Mouse (Mus musculus) cortical plate, adult 2 months (tissue): ENCODE measurements around the gene Cept1. TPM values are rescaled to one million over a fixed set of nuclear protein-coding genes. Genes with fewer than 3 reads are reported as not detected.

ENCODE experiments used
- H3K27ac ChIP-seq: fragments of 200-500 bp; 2 replicates; pipeline ENCODE4 v1.5.1; 2012; ENCODE audit warnings: low read length, control low read depth, inconsistent platforms; ENCODE audit not compliant: insufficient read depth
- H3K4me1 ChIP-seq: fragments of 200-500 bp; 2 replicates; pipeline ENCODE4 v1.6.1; 2011; ENCODE audit warnings: low read length; ENCODE audit not compliant: control insufficient read depth, insufficient read depth
- H3K4me3 ChIP-seq: fragments of 200-500 bp; 2 replicates; pipeline ENCODE4 v1.5.1; 2011; ENCODE audit warnings: mild to moderate bottlenecking, low read length, control low read depth; ENCODE audit not compliant: insufficient read depth
- CTCF ChIP-seq: fragments of 200-500 bp; IDR thresholded peaks from 2 replicates; pipeline ENCODE4 v1.5.1; 2011; ENCODE audit warnings: mild to moderate bottlenecking, control low read depth, low read length; ENCODE audit not compliant: insufficient read depth; ENCODE audit errors: extremely low read depth
- POLR2A ChIP-seq: fragments of 200-500 bp; IDR thresholded peaks from 2 replicates; pipeline ENCODE4 v1.6.1; 2011; ENCODE audit warnings: mild to moderate bottlenecking, low read length, control low read depth; ENCODE audit not compliant: insufficient read depth; ENCODE audit errors: extremely low read depth
- polyA plus RNA-seq: library from polyadenylated mRNA; depleted of rRNA; stranded (reverse); fragments of >200 nt; gene quantifications from 2 replicates; pipeline ENCODE4 v1.2.3, GENCODE M21; 2012

The Cept1 gene
- polyA plus RNA-seq, 1 experiment = 39.3 TPM

DNA sequence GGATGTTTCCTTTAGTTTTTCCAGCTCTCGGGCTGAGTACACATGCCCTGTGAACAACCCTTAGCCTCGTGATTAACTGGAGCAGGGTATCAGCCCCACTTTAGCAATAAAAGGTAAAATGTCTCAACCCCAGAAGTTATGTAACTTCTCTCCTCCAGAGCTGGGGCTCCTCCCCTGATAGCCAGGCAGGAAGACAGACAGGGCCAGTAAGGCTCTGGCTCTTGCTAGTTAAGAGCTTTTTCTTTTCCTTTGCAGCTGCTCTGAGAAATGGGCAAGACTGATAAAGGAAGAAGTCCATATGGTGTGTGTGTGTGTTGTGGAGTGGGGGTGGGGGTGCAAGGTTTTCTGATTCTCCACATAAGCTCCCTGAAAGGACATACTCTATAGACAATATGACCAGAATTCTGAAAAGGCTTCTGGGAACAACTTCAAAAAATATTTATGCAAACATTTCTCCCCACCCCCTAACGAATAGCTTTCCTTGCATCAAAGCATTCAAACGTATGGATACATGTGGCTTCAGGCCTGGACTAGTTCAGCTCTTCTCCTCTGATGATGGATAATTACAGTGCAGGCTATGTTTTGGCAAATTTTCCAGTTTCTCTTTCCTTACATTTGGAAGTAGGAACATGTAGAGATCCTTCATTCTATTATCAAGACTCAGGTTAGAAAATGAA lies 51.4 kb downstream of the Cept1 start:
- H3K4me1 ChIP-seq = no peaks in the 10 kb centered on the region
- TF ChIP-seq POLR2A (no peak), CTCF (no peak)
- H3K27ac ChIP-seq = no peak overlapping the region
- H3K4me3 ChIP-seq = no peak overlapping the region

DNA sequence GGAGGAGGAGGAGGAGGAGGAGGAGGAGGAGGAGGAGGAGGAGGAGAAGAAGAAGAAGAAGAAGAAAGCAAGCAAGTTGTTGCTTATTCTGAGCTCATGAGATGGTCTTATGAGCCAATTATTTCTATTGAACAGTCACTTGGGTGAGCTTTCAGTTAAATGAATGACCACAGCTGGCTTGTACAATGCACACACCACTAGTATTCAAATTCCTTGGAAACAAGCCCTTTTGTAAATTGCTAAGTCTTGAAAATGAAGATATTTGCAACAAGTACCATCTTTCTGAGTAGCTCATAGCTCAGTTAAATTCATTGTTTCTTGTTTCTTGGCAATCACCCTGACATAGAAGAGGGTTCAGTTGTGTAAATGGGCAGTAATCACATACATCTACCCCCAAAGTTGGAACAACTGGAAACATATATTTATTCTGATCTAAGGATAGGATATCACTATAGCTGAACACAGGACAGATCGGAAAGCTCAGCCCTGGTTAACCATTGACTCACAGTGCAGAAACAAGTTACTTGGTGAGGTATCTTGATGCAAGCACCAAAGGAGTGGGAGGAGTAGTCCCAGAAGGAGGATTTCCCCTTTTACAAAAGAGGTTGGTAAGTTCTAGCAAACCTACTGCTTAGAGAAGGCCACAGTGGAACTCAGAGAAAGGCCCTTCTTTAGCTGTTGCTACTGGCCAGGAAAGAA lies 52.1 kb downstream of the Cept1 start:
- H3K27ac ChIP-seq = no peak overlapping the region
- TF ChIP-seq CTCF = no peak
- TF ChIP-seq POLR2A = no peak

DNA sequence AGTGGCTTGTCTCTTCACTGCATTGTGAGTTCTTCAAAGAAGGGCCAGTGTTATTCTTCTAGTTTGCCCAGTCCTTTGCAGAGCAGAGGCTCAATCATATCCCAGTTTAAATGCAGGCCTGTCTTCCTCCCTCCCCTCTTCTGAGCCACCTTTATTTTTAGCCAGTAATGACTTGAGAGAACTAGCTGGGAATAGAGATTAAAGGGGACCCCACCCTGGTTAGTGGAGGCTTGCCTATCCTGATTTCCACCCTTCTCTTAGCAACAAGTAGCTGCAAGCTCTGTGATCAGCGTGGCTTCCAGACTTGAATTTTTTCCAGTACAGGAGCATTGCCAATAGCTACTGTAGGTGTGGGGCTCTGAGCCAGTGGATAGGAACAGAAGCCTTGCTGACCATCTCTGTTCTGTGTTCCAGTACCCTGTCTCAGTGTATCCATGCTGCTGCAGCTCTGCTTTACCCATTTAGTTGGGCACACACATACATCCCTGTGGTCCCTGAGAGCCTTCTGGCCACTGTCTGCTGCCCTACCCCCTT lies 53.1 kb downstream of the Cept1 start:
- Histone ChIP-seq H3K4me1 (no peaks in the 10 kb centered on the region), H3K4me3 (no peak overlapping the region), H3K27ac (no peak overlapping the region)
- TF ChIP-seq POLR2A (no peak), CTCF (no peak)

More for the DNA sequence above, 52.1 kb downstream of the Cept1 start:
- H3K4me1 ChIP-seq = no peaks in the 10 kb centered on the region
- no peak overlapping the region for H3K4me3 ChIP-seq

DNA sequence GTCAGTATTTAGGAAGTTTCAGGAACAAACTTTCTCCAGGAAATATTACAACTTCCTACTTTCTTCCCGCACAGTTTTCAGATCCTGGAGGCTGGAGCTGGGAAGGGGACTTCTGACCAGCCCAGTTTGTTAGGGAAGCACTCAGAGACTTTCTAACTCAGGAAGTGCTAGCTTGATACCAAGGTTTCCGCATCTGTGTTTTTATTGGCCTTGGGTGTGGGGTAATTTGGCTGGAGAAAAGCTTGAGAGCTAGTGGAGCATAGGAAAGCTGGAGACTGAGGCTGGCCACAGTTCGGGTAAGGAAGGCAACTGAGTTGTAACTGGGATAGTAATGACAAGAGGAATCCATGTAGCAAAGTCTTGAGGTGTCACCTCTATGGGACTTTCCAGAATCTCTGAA lies 53.7 kb downstream of the Cept1 start:
- Histone ChIP-seq H3K27ac (no peak overlapping the region), H3K4me1 (no peaks in the 10 kb centered on the region), H3K4me3 (no peak overlapping the region)
- TF ChIP-seq POLR2A (no peak), CTCF (no peak)

DNA sequence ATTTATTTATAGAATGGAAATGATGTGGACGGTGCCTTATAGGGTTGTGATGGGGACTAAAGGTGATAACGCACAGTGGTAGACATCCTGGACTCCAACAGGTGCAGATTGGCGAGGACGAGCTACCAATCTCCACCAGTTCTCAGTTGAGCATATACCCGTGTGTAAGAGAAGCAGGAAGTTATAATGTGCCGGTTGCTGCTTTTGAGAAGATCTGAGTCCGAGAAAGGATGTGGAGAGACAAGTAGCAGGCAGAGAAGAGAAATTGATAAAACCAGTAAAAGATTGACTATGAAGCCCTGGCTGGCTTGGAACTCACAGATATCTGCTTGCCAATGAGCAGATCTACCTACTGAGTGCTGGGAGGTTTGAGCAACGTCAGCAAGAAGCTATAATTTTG lies 54.4 kb downstream of the Cept1 start:
- Histone ChIP-seq H3K4me3 (no peak overlapping the region), H3K27ac (no peak overlapping the region), H3K4me1 (no peaks in the 10 kb centered on the region)
- no peak for TF ChIP-seq CTCF
- no peak for TF ChIP-seq POLR2A

DNA sequence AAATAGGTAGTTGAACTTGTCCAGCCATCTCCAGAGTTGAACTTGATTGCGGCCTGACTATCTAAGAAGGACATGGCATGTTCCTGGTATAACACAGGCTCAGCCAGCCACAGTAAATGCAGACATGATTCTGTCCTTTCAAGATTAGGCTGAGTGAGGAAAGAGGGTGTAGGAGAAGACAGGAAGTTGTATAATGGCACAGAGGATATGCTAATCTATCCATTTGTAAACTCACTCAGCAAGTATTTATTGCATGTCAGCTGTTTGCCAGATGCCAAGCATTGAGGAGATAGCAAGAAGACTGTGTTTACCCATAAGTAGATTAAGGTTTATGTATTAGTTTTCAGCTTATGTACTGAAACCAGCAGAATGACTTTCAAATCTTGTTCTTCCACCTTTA lies 54.9 kb downstream of the Cept1 start:
- no peak overlapping the region for H3K27ac ChIP-seq
- H3K4me3 ChIP-seq = no peak overlapping the region
- TF ChIP-seq CTCF (no peak), POLR2A (no peak)
- no peaks in the 10 kb centered on the region for H3K4me1 ChIP-seq

DNA sequence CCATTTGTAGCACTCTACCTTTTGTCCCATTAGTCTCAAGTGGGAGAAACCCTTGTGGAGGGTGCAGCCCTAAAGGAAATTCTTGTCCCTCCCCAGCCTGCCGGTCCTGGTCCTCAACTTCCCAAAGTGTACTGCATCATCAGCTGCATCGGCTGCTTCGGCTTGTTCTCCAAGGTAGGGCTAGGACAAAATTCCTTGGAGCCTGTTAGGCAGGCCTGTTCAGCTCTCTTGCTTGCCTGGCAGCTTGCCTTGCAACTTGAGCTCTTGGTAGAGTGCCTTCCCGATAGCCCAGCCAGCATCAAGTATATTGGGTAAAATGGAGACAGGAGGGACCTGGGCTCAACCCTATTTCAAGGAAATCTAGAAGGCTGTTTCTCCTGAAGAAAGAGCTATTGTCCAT lies 57.4 kb downstream of the Cept1 start:
- no peak for TF ChIP-seq POLR2A
- TF ChIP-seq CTCF = no peak
- Histone ChIP-seq H3K4me1 (no peaks in the 10 kb centered on the region), H3K4me3 (no peak overlapping the region), H3K27ac (no peak overlapping the region)

DNA sequence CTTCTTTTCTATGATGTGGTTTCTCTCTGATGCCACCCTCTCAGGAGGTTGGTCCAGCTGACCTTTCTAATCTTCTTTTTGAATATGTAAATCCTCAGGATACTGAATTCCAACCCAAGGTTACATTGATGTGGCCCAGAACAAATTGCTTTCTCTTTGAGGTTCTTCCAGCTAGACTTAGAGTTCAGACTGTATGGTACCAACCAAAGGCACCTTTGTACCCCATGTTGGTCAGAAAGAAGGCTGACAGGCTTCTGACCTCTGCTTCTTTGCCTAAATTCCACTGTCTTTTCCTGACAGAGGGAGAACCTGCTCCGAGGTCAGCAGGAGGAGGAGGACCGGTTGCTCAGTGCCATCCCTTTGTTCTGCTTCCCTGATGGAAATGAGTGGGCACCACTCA lies 60.1 kb downstream of the Cept1 start:
- TF ChIP-seq CTCF (no peak), POLR2A (no peak)
- Histone ChIP-seq H3K27ac (no peak overlapping the region), H3K4me3 (no peak overlapping the region), H3K4me1 (no peaks in the 10 kb centered on the region)

DNA sequence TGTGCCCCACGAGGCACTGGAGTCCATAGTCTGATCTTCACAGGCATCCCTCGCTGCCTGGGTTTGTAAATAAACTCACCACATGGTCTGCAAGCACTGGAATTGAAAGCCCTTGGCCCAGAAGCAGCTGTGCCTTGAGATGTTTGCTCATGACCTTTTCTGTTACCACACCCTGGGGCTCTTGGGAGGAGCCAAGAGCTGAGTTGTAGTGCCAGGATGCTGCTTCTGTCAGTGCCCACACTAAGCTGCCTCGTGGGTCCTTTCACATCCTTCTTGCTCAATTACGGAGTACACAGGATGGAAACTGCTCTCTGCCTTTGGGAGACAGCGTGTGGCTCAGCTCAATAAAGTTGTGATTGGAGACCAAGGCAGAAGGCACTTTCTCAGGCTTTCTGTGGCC lies 61.8 kb downstream of the Cept1 start:
- Histone ChIP-seq H3K4me1 (no peaks in the 10 kb centered on the region), H3K4me3 (no peak overlapping the region), H3K27ac (no peak overlapping the region)
- TF ChIP-seq POLR2A = no peak
- TF ChIP-seq CTCF = no peak

DNA sequence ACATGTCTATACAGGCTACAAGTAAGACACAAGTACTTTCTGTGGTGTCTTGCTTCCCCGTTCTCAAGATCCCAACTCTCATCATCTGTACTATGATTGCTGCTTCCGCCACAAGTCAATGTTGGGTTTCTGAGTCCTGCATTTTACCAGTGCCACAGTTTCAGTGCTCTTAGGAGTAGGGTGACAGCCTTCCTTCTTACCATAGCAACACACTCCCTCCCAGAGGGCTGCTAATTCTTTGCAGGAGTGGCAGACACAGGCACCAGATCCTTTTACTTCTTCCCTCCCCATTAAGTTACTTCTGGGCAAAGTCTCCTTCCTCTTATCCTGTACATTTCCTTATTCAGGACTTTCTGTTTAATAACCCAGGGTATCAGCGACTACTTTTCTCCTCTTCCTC lies 62.7 kb downstream of the Cept1 start:
- H3K4me3 ChIP-seq = no peak overlapping the region
- no peaks in the 10 kb centered on the region for H3K4me1 ChIP-seq
- no peak overlapping the region for H3K27ac ChIP-seq
- TF ChIP-seq POLR2A = no peak
- no peak for TF ChIP-seq CTCF
